Mouse (Mus musculus): ENCODE measurements around the gene Cacna1c. TPM values are rescaled to one million over a fixed set of nuclear protein-coding genes. Genes with fewer than 3 reads are reported as not detected.

Gene Cacna1c
- polyA plus RNA-seq, 1 experiment from 2014 or later: 2.3 TPM

GRCm38 (mm10) chr6:119132111-119132735, 64.0 kb downstream of the Cacna1c start:
- Histone ChIP-seq H3K4me3 (ENCODE audit: low read depth, low read length) (no peak overlapping the region), H3K27me3 (ENCODE audit: control insufficient read depth, insufficient read depth, low read length) (no peaks in the 10 kb centered on the region), H3K36me3 (ENCODE audit: control insufficient read depth, insufficient read depth, low read length) (no peaks in the 10 kb centered on the region), H3K4me1 (replicated peaks; ENCODE audit: control insufficient read depth, insufficient read depth) (no peaks in the 10 kb centered on the region), H3K9me3 (ENCODE audit: control insufficient read depth, low read length) (no peaks in the 10 kb centered on the region), H3K9ac (ENCODE audit: low read length) (no peak overlapping the region), H3K4me2 (replicated peaks; ENCODE audit: low read depth) (no peak overlapping the region), H3K27ac (replicated peaks) (no peak overlapping the region)
- 82% methylated on average over 8 of the region's 8 CpGs for WGBS
- TF ChIP-seq CTCF (IDR thresholded peaks at IDR 0.05; ENCODE audit: low read depth) (no peak), EP300 (optimal IDR thresholded peaks at IDR 0.05) (no peak)
- DNase-seq (ENCODE audit: low spot score): no peak
- ATAC-seq (ENCODE audit: low FRiP score, low TSS enrichment): no peak

- no peaks in the 10 kb centered on the region for H3K4me1 ChIP-seq (replicated peaks; ENCODE audit: control insufficient read depth, insufficient read depth)
- no peak overlapping the region for H3K9ac ChIP-seq (ENCODE audit: low read length)
- no peaks in the 10 kb centered on the region for H3K36me3 ChIP-seq (ENCODE audit: control insufficient read depth, insufficient read depth, low read length)
- H3K4me3 ChIP-seq (ENCODE audit: low read depth, low read length): no peak overlapping the region
- DNase-seq (ENCODE audit: low spot score) (peak; percentile 63), ATAC-seq (ENCODE audit: low FRiP score, low TSS enrichment) (no peak)
- TF ChIP-seq CTCF (IDR thresholded peaks at IDR 0.05; ENCODE audit: low read depth) (peak; percentile 74), EP300 (optimal IDR thresholded peaks at IDR 0.05) (no peak)
- H3K27me3 ChIP-seq (ENCODE audit: control insufficient read depth, insufficient read depth, low read length): no peaks in the 10 kb centered on the region
- WGBS: 82% methylated on average over 5 of the region's 5 CpGs
- no peaks in the 10 kb centered on the region for H3K9me3 ChIP-seq (ENCODE audit: control insufficient read depth, low read length)
- H3K27ac ChIP-seq (replicated peaks): no peak overlapping the region
- H3K4me2 ChIP-seq (replicated peaks; ENCODE audit: low read depth): no peak overlapping the region
Measured at GRCm38 (mm10) chr6:119129664-119130063, 66.6 kb downstream of the Cacna1c start.

- Histone ChIP-seq H3K9ac (ENCODE audit: low read length) (no peak overlapping the region), H3K9me3 (ENCODE audit: control insufficient read depth, low read length) (no peaks in the 10 kb centered on the region), H3K36me3 (ENCODE audit: control insufficient read depth, insufficient read depth, low read length) (no peaks in the 10 kb centered on the region), H3K27ac (replicated peaks) (no peak overlapping the region), H3K27me3 (ENCODE audit: control insufficient read depth, insufficient read depth, low read length) (no peaks in the 10 kb centered on the region), H3K4me1 (replicated peaks; ENCODE audit: control insufficient read depth, insufficient read depth) (no peaks in the 10 kb centered on the region), H3K4me3 (ENCODE audit: low read depth, low read length) (no peak overlapping the region), H3K4me2 (replicated peaks; ENCODE audit: low read depth) (no peak overlapping the region)
- ATAC-seq (ENCODE audit: low FRiP score, low TSS enrichment) (no peak), DNase-seq (ENCODE audit: low spot score) (no peak)
- TF ChIP-seq CTCF (IDR thresholded peaks at IDR 0.05; ENCODE audit: low read depth) (no peak), EP300 (optimal IDR thresholded peaks at IDR 0.05) (no peak)
- WGBS: 88% methylated on average over 8 of the region's 8 CpGs
Measured at GRCm38 (mm10) chr6:119128521-119128920, 67.7 kb downstream of the Cacna1c start.

DNA sequence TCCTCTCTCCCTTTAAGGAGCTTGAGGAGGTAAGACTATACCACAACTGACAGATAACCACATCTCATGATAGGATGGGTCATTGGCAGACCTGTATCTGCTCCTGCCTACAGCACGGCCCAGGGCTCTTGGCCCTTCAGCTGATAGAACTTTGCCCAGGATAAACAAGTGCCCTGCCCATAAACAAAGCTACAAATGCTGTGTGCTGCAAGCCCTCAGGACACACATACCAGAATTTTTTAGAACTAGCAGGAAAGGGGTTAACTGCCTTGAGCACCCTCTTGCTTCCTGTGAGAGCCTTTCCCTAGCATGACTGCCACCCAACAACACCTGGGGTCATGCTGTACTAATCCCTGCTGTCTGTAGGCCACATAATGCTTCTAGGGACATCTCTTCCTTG, 68.1 kb downstream of the Cacna1c start:
- Histone ChIP-seq H3K4me3 (ENCODE audit: low read depth, low read length) (no peak overlapping the region), H3K36me3 (ENCODE audit: control insufficient read depth, insufficient read depth, low read length) (no peaks in the 10 kb centered on the region), H3K9me3 (ENCODE audit: control insufficient read depth, low read length) (no peaks in the 10 kb centered on the region), H3K27me3 (ENCODE audit: control insufficient read depth, insufficient read depth, low read length) (no peaks in the 10 kb centered on the region), H3K4me1 (replicated peaks; ENCODE audit: control insufficient read depth, insufficient read depth) (no peaks in the 10 kb centered on the region), H3K27ac (replicated peaks) (no peak overlapping the region), H3K9ac (ENCODE audit: low read length) (no peak overlapping the region), H3K4me2 (replicated peaks; ENCODE audit: low read depth) (no peak overlapping the region)
- ATAC-seq (ENCODE audit: low FRiP score, low TSS enrichment) (no peak), DNase-seq (ENCODE audit: low spot score) (no peak)
- TF ChIP-seq CTCF (IDR thresholded peaks at IDR 0.05; ENCODE audit: low read depth) (no peak), EP300 (optimal IDR thresholded peaks at IDR 0.05) (no peak)
- 87% methylated on average over 1 of the region's 1 CpGs for WGBS

DNA sequence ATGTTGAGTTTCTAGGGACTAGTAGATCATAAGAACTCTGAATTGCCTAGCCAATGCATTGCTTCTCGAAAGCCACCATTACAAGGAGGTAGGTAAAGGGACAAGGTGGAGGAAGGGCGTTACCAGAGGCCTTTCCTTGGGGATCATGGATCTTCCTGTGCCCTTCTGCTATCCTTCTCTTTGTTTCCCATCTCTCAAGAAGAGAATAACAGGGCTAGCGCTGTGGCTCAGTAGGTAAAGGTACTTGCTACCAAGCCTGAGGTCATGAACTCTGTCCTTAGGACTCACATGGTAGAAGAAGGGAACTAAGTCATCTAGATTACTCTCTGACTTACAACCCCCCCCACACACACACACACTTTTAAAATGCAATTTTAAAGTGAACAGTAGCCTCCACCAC, 69.2 kb downstream of the Cacna1c start:
- Histone ChIP-seq H3K4me1 (replicated peaks; ENCODE audit: control insufficient read depth, insufficient read depth) (no peaks in the 10 kb centered on the region), H3K4me2 (replicated peaks; ENCODE audit: low read depth) (no peak overlapping the region), H3K27ac (replicated peaks) (no peak overlapping the region), H3K36me3 (ENCODE audit: control insufficient read depth, insufficient read depth, low read length) (no peaks in the 10 kb centered on the region), H3K4me3 (ENCODE audit: low read depth, low read length) (no peak overlapping the region), H3K9ac (ENCODE audit: low read length) (no peak overlapping the region), H3K27me3 (ENCODE audit: control insufficient read depth, insufficient read depth, low read length) (no peaks in the 10 kb centered on the region), H3K9me3 (ENCODE audit: control insufficient read depth, low read length) (no peaks in the 10 kb centered on the region)
- no peak for DNase-seq (ENCODE audit: low spot score)
- WGBS: 83% methylated on average over 3 of the region's 3 CpGs
- TF ChIP-seq CTCF (IDR thresholded peaks at IDR 0.05; ENCODE audit: low read depth) (no peak), EP300 (optimal IDR thresholded peaks at IDR 0.05) (no peak)
- ATAC-seq (ENCODE audit: low FRiP score, low TSS enrichment): no peak

- Histone ChIP-seq H3K27ac (replicated peaks) (no peak overlapping the region), H3K4me3 (ENCODE audit: low read depth, low read length) (no peak overlapping the region), H3K4me2 (replicated peaks; ENCODE audit: low read depth) (no peak overlapping the region), H3K27me3 (ENCODE audit: control insufficient read depth, insufficient read depth, low read length) (no peaks in the 10 kb centered on the region), H3K4me1 (replicated peaks; ENCODE audit: control insufficient read depth, insufficient read depth) (no peaks in the 10 kb centered on the region), H3K36me3 (ENCODE audit: control insufficient read depth, insufficient read depth, low read length) (no peaks in the 10 kb centered on the region), H3K9me3 (ENCODE audit: control insufficient read depth, low read length) (no peaks in the 10 kb centered on the region), H3K9ac (ENCODE audit: low read length) (no peak overlapping the region)
- DNase-seq (ENCODE audit: low spot score) (no peak), ATAC-seq (ENCODE audit: low FRiP score, low TSS enrichment) (no peak)
- TF ChIP-seq CTCF (IDR thresholded peaks at IDR 0.05; ENCODE audit: low read depth) (peak; percentile 20; the same call in 1 of the 2 replicates), EP300 (optimal IDR thresholded peaks at IDR 0.05) (no peak)
- 63% methylated on average over 4 of the region's 4 CpGs for WGBS
Measured at GRCm38 (mm10) chr6:119118371-119118770, 77.8 kb downstream of the Cacna1c start.
